Mouse (Mus musculus) left cerebral cortex, adult 9 months (tissue): Measurements from ENCODE around the gene Cep164.
A peak's percentile ranks its signal among the peaks of the same experiment; 100 is the strongest.

Experiments used
- DNase-seq, 2 experiments: peaks; one replicate each; pipeline ENCODE4 v3.0.0; 2022; ENCODE audit warnings: low spot score in 2 of 2

The Cep164 gene

GRCm38 (mm10) chr9:45838434-45839138 is 10.1 kb upstream of the Cep164 start, which contains the start of gene Bace1:
TSS of gene Bace1 (plus strand) at chr9:45838580.
- DNase-seq: peak; percentile 81 to 92

- no peak for DNase-seq
These were observed 9.6 kb upstream of the Cep164 start for GRCm38 (mm10) chr9:45838069-45838433.

GRCm38 (mm10) chr9:45833461-45833860 is 5.0 kb upstream of the Cep164 start:
- no peak for DNase-seq

GRCm38 (mm10) chr9:45832898-45833297 is 4.4 kb upstream of the Cep164 start:
- no peak for DNase-seq

GRCm38 (mm10) chr9:45829107-45829506 is 616 bp upstream of the Cep164 start:
- peak in 1 of 2 experiments; percentile 76 for DNase-seq

- no peak for DNase-seq
These were observed 714 bp downstream of the Cep164 start for GRCm38 (mm10) chr9:45827663-45828290.

GRCm38 (mm10) chr9:45818406-45819011 is 10.0 kb downstream of the Cep164 start:
- no peak for DNase-seq

- DNase-seq: no peak
These were observed 13.0 kb downstream of the Cep164 start for GRCm38 (mm10) chr9:45815525-45815924.

GRCm38 (mm10) chr9:45815113-45815512 is 13.4 kb downstream of the Cep164 start:
- peak in 1 of 2 experiments; percentile 50 for DNase-seq

- DNase-seq: no peak
These were observed 16.5 kb downstream of the Cep164 start for GRCm38 (mm10) chr9:45811946-45812345.

GRCm38 (mm10) chr9:45807761-45808160 is 20.7 kb downstream of the Cep164 start:
- DNase-seq: no peak

- no peak for DNase-seq
These were observed 21.2 kb downstream of the Cep164 start for GRCm38 (mm10) chr9:45807337-45807736.

- DNase-seq: no peak
These were observed 21.6 kb downstream of the Cep164 start for GRCm38 (mm10) chr9:45806847-45807246.

- no peak for DNase-seq
These were observed 25.3 kb downstream of the Cep164 start for GRCm38 (mm10) chr9:45803070-45803774.

GRCm38 (mm10) chr9:45799402-45799801 is 29.1 kb downstream of the Cep164 start:
- no peak for DNase-seq

- DNase-seq: peak in 1 of 2 experiments; percentile 15
These were observed 29.9 kb downstream of the Cep164 start for GRCm38 (mm10) chr9:45798467-45799164.

- DNase-seq: no peak
These were observed 31.2 kb downstream of the Cep164 start for GRCm38 (mm10) chr9:45797271-45797670.

GRCm38 (mm10) chr9:45795722-45796121 is 32.8 kb downstream of the Cep164 start:
- no peak for DNase-seq

- DNase-seq: no peak
These were observed 34.8 kb downstream of the Cep164 start for GRCm38 (mm10) chr9:45793697-45794096.

- DNase-seq: no peak
These were observed 36.3 kb downstream of the Cep164 start for GRCm38 (mm10) chr9:45792235-45792634.

- no peak for DNase-seq
These were observed 36.9 kb downstream of the Cep164 start for GRCm38 (mm10) chr9:45791456-45792142.
